Mouse (Mus musculus): ENCODE data around the gene Sub1. TPM values are rescaled to one million over a fixed set of nuclear protein-coding genes. Genes with fewer than 3 reads are reported as not detected.
A peak's percentile ranks its signal among the peaks of the same experiment; 100 is the strongest.

The Sub1 gene
- polyA plus RNA-seq (2012; rRNA removed) (35.1 and 104 TPM in 2 replicates), polyA plus RNA-seq (2014; fragmentation: Nextera tagmentation; extraction: Ambion mirVana) (289 and 301 TPM in 2 replicates)

GRCm38 (mm10) chr15:11996883-11997282 is at the start of gene Sub1:
Sub1 (minus strand) TSS chr15:11996983.
- H3K4me3 ChIP-seq (ENCODE audit: insufficient read depth in 1 of 2, low read depth in 2 of 2, low read length in 2 of 2), result peak within 1 kb of the TSS; percentile 72 to 99

GRCm38 (mm10) chr15:12040407-12040710 is 43.6 kb upstream of the Sub1 start:
- Histone ChIP-seq H3K36me3 (replicated peaks; ENCODE audit: control insufficient read depth, insufficient read depth, low read depth) (no peaks in the 10 kb centered on the region), H3K4me3 (ENCODE audit: insufficient read depth in 1 of 2, low read depth in 2 of 2, low read length in 2 of 2) (no peak overlapping the region), H3K27ac (no peak overlapping the region), H3K9me3 (ENCODE audit: control insufficient read depth, low read length) (no peaks in the 10 kb centered on the region), H3K27me3 (ENCODE audit: control insufficient read depth, insufficient read depth, low read length) (no peaks in the 10 kb centered on the region), H3K9ac (replicated peaks) (no peak overlapping the region), H3K4me2 (ENCODE audit: low read depth) (no peak overlapping the region), H3K4me1 (replicated peaks; ENCODE audit: control insufficient read depth in 2 of 2, insufficient read depth in 2 of 2, low read length in 1 of 2) (0 out of 4 replicates have a peak, but pooled peaks cover 0 to 3% of the 10 kb centered on the region in 2 experiments)
- ATAC-seq (ENCODE audit: insufficient read depth), result no peak
- WGBS (ENCODE audit: insufficient replicate concordance), result 40% methylated on average over 5 of the region's 5 CpGs
- no peak for DNase-seq (ENCODE audit: low read depth in 3 of 3, low spot score in 3 of 3)
- TF ChIP-seq EP300 (IDR thresholded peaks at IDR 0.05; ENCODE audit: low read depth) (no peak), CTCF (IDR thresholded peaks at IDR 0.05; ENCODE audit: low read depth) (no peak)

More at GRCm38 (mm10) chr15:11996883-11997282, at the start of gene Sub1:
- TF ChIP-seq CTCF (IDR thresholded peaks at IDR 0.05; ENCODE audit: low read depth) (no peak), EP300 (IDR thresholded peaks at IDR 0.05; ENCODE audit: low read depth) (no peak)
- ATAC-seq (ENCODE audit: insufficient read depth), result no peak
- 83% methylated on average over 7 of the region's 7 CpGs for WGBS (ENCODE audit: insufficient replicate concordance)
- H3K36me3 ChIP-seq (replicated peaks; ENCODE audit: control insufficient read depth, insufficient read depth, low read depth), result peaks cover 7% of the 10 kb centered on the region
- no peaks in the 10 kb centered on the region for H3K27me3 ChIP-seq (ENCODE audit: control insufficient read depth, insufficient read depth, low read length)
- H3K9me3 ChIP-seq (ENCODE audit: control insufficient read depth, low read length), result no peaks in the 10 kb centered on the region
- H3K9ac ChIP-seq (replicated peaks), result peak within 1 kb of the TSS; percentile 99
- peaks cover 0 to 8% of the 10 kb centered on the region in 2 experiments; a peak in 3 of 4 replicates for H3K4me1 ChIP-seq (replicated peaks; ENCODE audit: control insufficient read depth in 2 of 2, insufficient read depth in 2 of 2, low read length in 1 of 2)
- H3K27ac ChIP-seq, result no peak within 1 kb of the TSS
- H3K4me2 ChIP-seq (ENCODE audit: low read depth), result peak within 1 kb of the TSS; percentile 67
- no peak for DNase-seq (ENCODE audit: low read depth in 3 of 3, low spot score in 3 of 3)

GRCm38 (mm10) chr15:12039671-12040406 is 43.1 kb upstream of the Sub1 start:
- H3K36me3 ChIP-seq (replicated peaks; ENCODE audit: control insufficient read depth, insufficient read depth, low read depth), result no peaks in the 10 kb centered on the region
- no peak overlapping the region for H3K4me3 ChIP-seq (ENCODE audit: insufficient read depth in 1 of 2, low read depth in 2 of 2, low read length in 2 of 2)
- no peak for TF ChIP-seq EP300 (IDR thresholded peaks at IDR 0.05; ENCODE audit: low read depth)
- TF ChIP-seq CTCF (IDR thresholded peaks at IDR 0.05; ENCODE audit: low read depth), result no peak
- no peak for DNase-seq (ENCODE audit: low read depth in 3 of 3, low spot score in 3 of 3)
- H3K27ac ChIP-seq, result no peak overlapping the region
- H3K27me3 ChIP-seq (ENCODE audit: control insufficient read depth, insufficient read depth, low read length), result no peaks in the 10 kb centered on the region
- H3K4me2 ChIP-seq (ENCODE audit: low read depth), result no peak overlapping the region
- ATAC-seq (ENCODE audit: insufficient read depth), result no peak
- H3K9me3 ChIP-seq (ENCODE audit: control insufficient read depth, low read length), result no peaks in the 10 kb centered on the region
- 0 out of 4 replicates have a peak, but pooled peaks cover 0 to 3% of the 10 kb centered on the region in 2 experiments for H3K4me1 ChIP-seq (replicated peaks; ENCODE audit: control insufficient read depth in 2 of 2, insufficient read depth in 2 of 2, low read length in 1 of 2)
- 64% methylated on average over 15 of the region's 15 CpGs for WGBS (ENCODE audit: insufficient replicate concordance)
- no peak overlapping the region for H3K9ac ChIP-seq (replicated peaks)

- Histone ChIP-seq H3K4me2 (ENCODE audit: low read depth) (no peak overlapping the region), H3K9ac (replicated peaks) (no peak overlapping the region), H3K9me3 (ENCODE audit: control insufficient read depth, low read length) (no peaks in the 10 kb centered on the region), H3K4me3 (ENCODE audit: insufficient read depth in 1 of 2, low read depth in 2 of 2, low read length in 2 of 2) (no peak overlapping the region), H3K4me1 (replicated peaks; ENCODE audit: control insufficient read depth in 2 of 2, insufficient read depth in 2 of 2, low read length in 1 of 2) (peaks cover 0 to 7% of the 10 kb centered on the region in 2 experiments; a peak in 1 of 4 replicates), H3K36me3 (replicated peaks; ENCODE audit: control insufficient read depth, insufficient read depth, low read depth) (no peaks in the 10 kb centered on the region), H3K27me3 (ENCODE audit: control insufficient read depth, insufficient read depth, low read length) (no peaks in the 10 kb centered on the region), H3K27ac (no peak overlapping the region)
- DNase-seq (ENCODE audit: low read depth in 3 of 3, low spot score in 3 of 3) (no peak), ATAC-seq (ENCODE audit: insufficient read depth) (no peak)
- TF ChIP-seq EP300 (IDR thresholded peaks at IDR 0.05; ENCODE audit: low read depth) (no peak), CTCF (IDR thresholded peaks at IDR 0.05; ENCODE audit: low read depth) (no peak)
- WGBS (ENCODE audit: insufficient replicate concordance), result 70% methylated on average over 10 of the region's 10 CpGs
Observed at GRCm38 (mm10) chr15:12039256-12039655, 42.5 kb upstream of the Sub1 start.

- ATAC-seq (ENCODE audit: insufficient read depth) (no peak), DNase-seq (ENCODE audit: low read depth in 3 of 3, low spot score in 3 of 3) (no peak)
- 44% methylated on average over 10 of the region's 10 CpGs for WGBS (ENCODE audit: insufficient replicate concordance)
- H3K4me2 ChIP-seq (ENCODE audit: low read depth), result no peak overlapping the region
- TF ChIP-seq EP300 (IDR thresholded peaks at IDR 0.05; ENCODE audit: low read depth) (no peak), CTCF (IDR thresholded peaks at IDR 0.05; ENCODE audit: low read depth) (no peak)
- no peaks in the 10 kb centered on the region for H3K9me3 ChIP-seq (ENCODE audit: control insufficient read depth, low read length)
- peaks cover 0 to 7% of the 10 kb centered on the region in 2 experiments; a peak in 1 of 4 replicates for H3K4me1 ChIP-seq (replicated peaks; ENCODE audit: control insufficient read depth in 2 of 2, insufficient read depth in 2 of 2, low read length in 1 of 2)
- H3K36me3 ChIP-seq (replicated peaks; ENCODE audit: control insufficient read depth, insufficient read depth, low read depth), result no peaks in the 10 kb centered on the region
- H3K27ac ChIP-seq, result no peak overlapping the region
- H3K27me3 ChIP-seq (ENCODE audit: control insufficient read depth, insufficient read depth, low read length), result no peaks in the 10 kb centered on the region
- no peak overlapping the region for H3K4me3 ChIP-seq (ENCODE audit: insufficient read depth in 1 of 2, low read depth in 2 of 2, low read length in 2 of 2)
- H3K9ac ChIP-seq (replicated peaks), result no peak overlapping the region
Observed at GRCm38 (mm10) chr15:12037866-12038625, 41.3 kb upstream of the Sub1 start.
